Mouse (Mus musculus): ENCODE data around the gene Exosc8. TPM values are rescaled to one million over a fixed set of nuclear protein-coding genes. Genes with fewer than 3 reads are reported as not detected.

Gene Exosc8
- total RNA-seq, 2 experiments from 2014 or later = 30.4 to 41.4 TPM

- Histone ChIP-seq H3K4me3 (no peak overlapping the region), H3K27ac (no peak overlapping the region)
- TF ChIP-seq CTCF (conservative IDR thresholded peaks at IDR 0.05) = no peak
- no peak for DNase-seq (ENCODE audit: low spot score in 2 of 2)
Observed at GRCm38 (mm10) chr3:54759211-54759610, 24.0 kb upstream of the Exosc8 start.

GRCm38 (mm10) chr3:54757446-54757845 lies 22.3 kb upstream of the Exosc8 start:
- Histone ChIP-seq H3K4me3 (no peak overlapping the region), H3K27ac (no peak overlapping the region)
- TF ChIP-seq CTCF (conservative IDR thresholded peaks at IDR 0.05) = no peak
- DNase-seq (ENCODE audit: low spot score in 2 of 2) = no peak

GRCm38 (mm10) chr3:54756058-54756457 lies 20.9 kb upstream of the Exosc8 start:
- peak; percentile 37 to 47 for DNase-seq (ENCODE audit: low spot score in 2 of 2)
- Histone ChIP-seq H3K27ac (peak overlapping the region; percentile 91), H3K4me3 (peak overlapping the region; percentile 79)
- TF ChIP-seq CTCF (conservative IDR thresholded peaks at IDR 0.05) = peak; percentile 34

GRCm38 (mm10) chr3:54755145-54756041 lies 20.2 kb upstream of the Exosc8 start, which contains the start of gene Smad9:
Smad9 (plus strand) TSS chr3:54755582.
- Histone ChIP-seq H3K27ac (peak within 1 kb of the TSS; percentile 91), H3K4me3 (peak within 1 kb of the TSS; percentile 79)
- TF ChIP-seq CTCF (conservative IDR thresholded peaks at IDR 0.05) = no peak
- peak; percentile 39 for DNase-seq (ENCODE audit: low spot score in 2 of 2)

GRCm38 (mm10) chr3:54753411-54753810 lies 18.2 kb upstream of the Exosc8 start:
- no peak for DNase-seq (ENCODE audit: low spot score in 2 of 2)
- Histone ChIP-seq H3K27ac (no peak overlapping the region), H3K4me3 (no peak overlapping the region)
- no peak for TF ChIP-seq CTCF (conservative IDR thresholded peaks at IDR 0.05)

GRCm38 (mm10) chr3:54745799-54746198 lies 10.6 kb upstream of the Exosc8 start:
- no peak for DNase-seq (ENCODE audit: low spot score in 2 of 2)
- peak; percentile 75 for TF ChIP-seq CTCF (conservative IDR thresholded peaks at IDR 0.05)
- Histone ChIP-seq H3K27ac (no peak overlapping the region), H3K4me3 (no peak overlapping the region)

- no peak overlapping the region for H3K4me3 ChIP-seq
- TF ChIP-seq CTCF (conservative IDR thresholded peaks at IDR 0.05) = no peak
- no peak overlapping the region for H3K27ac ChIP-seq
- DNase-seq (ENCODE audit: low spot score in 2 of 2) = no peak
Observed at GRCm38 (mm10) chr3:54741965-54742364, 6.8 kb upstream of the Exosc8 start.

- Histone ChIP-seq H3K27ac (no peak overlapping the region), H3K4me3 (no peak overlapping the region)
- no peak for DNase-seq (ENCODE audit: low spot score in 2 of 2)
- TF ChIP-seq CTCF (conservative IDR thresholded peaks at IDR 0.05) = no peak
Observed at GRCm38 (mm10) chr3:54737317-54737716, 2.1 kb upstream of the Exosc8 start.

GRCm38 (mm10) chr3:54736101-54736927 lies 1.1 kb upstream of the Exosc8 start:
- H3K27ac ChIP-seq = peak overlapping the region; percentile 98
- no peak for TF ChIP-seq CTCF (conservative IDR thresholded peaks at IDR 0.05)
- no peak for DNase-seq (ENCODE audit: low spot score in 2 of 2)
- peak overlapping the region; percentile 75 for H3K4me3 ChIP-seq

GRCm38 (mm10) chr3:54734411-54735246 lies 564 bp downstream of the Exosc8 start:
- H3K4me3 ChIP-seq = peak overlapping the region; percentile 75
- DNase-seq (ENCODE audit: low spot score in 2 of 2) = peak; percentile 82 to 94
- no peak for TF ChIP-seq CTCF (conservative IDR thresholded peaks at IDR 0.05)
- peak overlapping the region; percentile 98 for H3K27ac ChIP-seq

- TF ChIP-seq CTCF (conservative IDR thresholded peaks at IDR 0.05) = no peak
- Histone ChIP-seq H3K4me3 (no peak overlapping the region), H3K27ac (no peak overlapping the region)
- DNase-seq (ENCODE audit: low spot score in 2 of 2) = no peak
Observed at GRCm38 (mm10) chr3:54732371-54732770, 2.8 kb downstream of the Exosc8 start.

GRCm38 (mm10) chr3:54731626-54732150 lies 3.5 kb downstream of the Exosc8 start:
- no peak for TF ChIP-seq CTCF (conservative IDR thresholded peaks at IDR 0.05)
- no peak overlapping the region for H3K4me3 ChIP-seq
- DNase-seq (ENCODE audit: low spot score in 2 of 2) = no peak
- H3K27ac ChIP-seq = no peak overlapping the region

Measured in layer of hippocampus, adult 2 months (tissue).